Mouse (Mus musculus) brain, embryonic 18.5 days (tissue): ENCODE data around the gene Timm9.

Experiments
- DNase-seq: peaks from one replicate; pipeline ENCODE4 v3.0.0-alpha.2; 2012; ENCODE audit warnings: low read depth, low spot score

Gene Timm9

DNA sequence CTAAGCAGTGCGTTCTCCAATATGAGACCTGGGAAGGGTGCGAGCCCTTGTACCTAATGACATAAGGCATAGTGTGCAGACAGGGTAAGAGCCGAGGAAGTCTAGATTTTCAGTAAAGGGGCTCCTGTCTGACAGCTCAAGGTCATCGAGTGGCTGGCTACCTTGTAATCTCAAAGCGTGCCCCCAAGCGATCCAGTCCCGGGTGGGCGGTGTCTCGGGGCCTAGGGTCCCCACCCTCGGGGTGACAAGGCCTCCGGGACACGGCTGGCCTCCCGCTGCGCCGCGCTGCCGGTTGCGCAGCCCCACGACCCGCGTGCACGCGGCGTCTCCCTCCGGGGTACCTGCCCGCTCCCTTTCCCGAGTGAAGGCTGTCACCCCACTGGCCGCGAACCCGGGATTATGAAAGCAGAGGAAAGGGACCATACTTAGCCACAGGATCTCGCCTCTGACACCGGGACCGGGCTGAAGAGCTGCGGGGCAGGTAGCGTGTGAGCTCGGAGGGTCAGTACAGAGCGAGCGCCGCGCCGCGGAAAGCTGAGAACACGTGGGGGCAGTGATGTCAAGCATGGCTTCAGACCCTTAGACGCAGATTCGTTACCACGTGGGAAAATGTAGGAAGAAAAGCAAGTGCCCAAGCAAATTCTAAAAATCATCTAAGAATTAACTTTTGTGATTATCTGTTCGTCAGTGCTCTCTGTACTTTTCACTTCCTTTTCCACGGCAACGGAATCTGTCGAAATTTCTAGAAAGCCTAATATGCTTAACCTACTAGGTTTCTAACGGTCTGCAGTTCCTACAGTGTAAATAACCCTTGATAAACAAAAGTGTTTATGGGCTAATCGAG, at the start of gene Timm9, which contains the start of gene 2700049A03Rik:
TSS of gene Timm9 (minus strand) at position 555 of the 844 bp plus-strand sequence.
TSS of gene 2700049A03Rik (plus strand) at position 719 of the 844 bp plus-strand sequence.
- DNase-seq = peak; percentile 78

DNA sequence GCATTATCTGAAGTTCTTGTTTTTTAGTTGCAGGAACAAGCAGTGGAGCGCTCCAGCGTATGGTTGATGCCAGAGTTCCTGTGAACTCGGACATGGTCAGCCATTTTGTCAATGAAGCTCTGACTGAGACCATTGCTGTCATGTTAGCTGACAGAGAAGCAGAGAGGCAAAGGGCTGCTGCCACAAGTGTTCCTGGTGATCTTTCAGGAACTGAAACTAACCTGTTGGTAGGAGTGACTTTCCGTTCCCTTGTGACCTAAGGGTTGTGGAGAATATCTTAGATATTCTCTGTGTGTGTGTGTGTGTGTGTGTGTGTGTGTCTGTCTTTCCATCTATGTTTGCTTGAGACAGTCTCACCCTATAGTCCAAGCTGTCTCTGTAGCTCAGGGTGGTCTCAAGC, 47.9 kb upstream of the Timm9 start:
- DNase-seq = no peak

DNA sequence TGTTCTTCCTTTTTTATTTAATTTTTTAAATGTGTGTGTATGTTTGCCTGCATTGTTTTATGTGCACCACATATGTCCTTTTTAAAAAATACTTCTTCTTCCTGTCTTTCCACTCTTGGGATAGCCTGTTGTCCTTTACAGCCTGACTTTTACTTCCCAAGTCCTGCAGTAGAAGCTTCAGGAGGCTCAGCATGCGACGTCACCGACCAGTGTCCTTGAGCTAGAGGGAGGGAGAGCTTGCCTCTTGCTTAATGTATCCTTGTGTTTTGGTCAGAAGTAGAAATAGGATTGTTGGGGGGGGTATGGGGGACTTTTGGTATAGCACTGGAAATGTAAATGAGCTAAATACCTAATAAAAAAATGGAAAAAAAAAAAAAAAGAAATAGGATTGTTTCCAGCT, 47.3 kb upstream of the Timm9 start:
- no peak for DNase-seq

DNA sequence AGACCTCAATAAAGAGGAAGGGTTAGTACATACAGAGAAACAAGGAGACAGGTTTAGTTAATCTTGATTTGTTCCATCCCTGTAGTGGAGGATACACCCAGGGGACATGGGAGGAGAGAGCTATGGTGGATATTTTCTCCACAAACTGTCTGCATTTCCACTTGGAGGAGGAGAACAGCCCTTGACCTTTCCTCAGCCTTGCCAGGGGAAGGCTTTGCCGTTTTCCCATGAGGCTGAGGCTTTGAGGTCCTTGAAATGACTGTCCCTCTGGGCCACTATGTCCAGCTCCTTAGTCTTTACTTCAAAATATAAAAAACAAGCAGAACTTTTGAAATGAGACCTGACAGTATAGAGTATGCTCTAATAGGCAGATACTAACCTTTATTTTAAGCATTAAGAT, 33.4 kb upstream of the Timm9 start:
- no peak for DNase-seq

DNA sequence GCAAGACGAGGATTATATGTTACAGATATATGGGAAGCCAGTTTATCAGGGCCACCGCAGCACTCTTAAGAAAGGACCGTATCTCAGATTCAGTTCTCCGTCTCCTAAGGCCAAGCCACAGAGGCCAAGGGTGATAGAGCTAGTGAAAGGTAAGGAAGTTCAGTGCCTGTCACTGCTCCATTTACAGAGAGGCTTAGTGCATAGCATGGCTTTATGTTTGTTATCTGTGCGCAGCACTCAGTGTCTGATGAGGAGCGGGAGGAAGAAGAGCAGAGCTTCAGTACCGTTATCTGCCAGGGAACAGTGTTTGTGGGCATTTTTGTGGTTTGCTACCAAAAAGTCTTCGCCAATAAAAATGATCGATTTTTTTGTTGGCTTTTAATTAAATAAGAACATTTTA, 27.9 kb upstream of the Timm9 start:
- DNase-seq = no peak

DNA sequence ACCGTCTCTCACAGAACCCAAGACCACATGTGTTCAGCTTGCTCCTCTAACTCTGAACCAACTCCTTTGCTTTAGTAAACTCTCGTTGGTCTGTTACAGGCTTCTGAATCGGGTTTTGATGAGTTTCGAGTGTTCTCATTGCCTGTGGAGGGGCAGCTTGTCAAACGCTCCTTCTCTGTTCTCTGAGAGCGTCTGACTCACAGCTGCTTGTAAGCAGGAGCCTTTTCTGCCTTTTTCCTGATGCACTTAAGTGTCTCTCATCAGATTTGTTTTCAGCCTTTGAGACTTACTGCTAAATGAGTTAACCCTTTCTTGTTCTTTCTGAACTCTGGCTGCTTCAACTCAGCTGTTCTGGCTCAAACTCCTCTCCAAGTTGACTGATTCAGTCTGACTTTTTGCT, 21.5 kb upstream of the Timm9 start:
- DNase-seq = no peak

DNA sequence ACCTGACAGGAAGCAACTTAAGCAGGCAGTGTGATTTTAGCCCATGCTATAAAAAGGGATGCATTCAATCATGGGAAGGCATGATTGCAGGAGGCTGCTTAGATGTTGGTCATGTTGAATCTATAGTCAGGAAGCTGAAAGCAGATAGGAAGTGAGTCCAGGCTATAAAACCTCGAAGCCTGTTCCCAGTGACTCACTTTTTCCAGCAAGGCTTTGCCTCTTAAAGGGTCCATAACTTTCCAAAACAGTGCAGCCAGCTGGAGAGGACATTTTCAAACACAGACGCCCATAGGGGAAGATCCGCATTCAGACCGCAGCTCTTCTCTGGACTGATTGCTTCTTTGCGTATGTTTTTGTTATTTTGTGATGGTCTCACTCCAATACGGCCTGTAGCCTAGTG, 18.5 kb upstream of the Timm9 start:
- no peak for DNase-seq

DNA sequence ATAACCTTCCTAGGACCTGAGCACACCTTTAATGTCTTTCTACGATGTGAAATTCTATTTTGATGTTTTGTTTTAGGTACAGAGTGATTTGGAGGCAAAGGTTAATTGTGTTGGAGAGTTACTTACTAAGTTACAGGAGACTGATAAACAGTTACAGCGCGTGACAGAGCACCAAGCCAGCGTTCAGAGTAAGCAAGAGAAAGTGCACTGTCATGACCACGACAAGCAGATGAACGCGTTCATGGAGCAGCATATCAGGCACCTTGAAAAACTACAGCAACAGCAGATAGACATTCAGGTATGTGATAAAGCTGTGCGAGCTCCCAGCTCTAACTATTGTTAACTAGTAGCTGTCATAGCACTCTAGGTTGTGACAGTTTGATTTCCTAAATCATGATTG, 13.7 kb upstream of the Timm9 start:
- DNase-seq = no peak

DNA sequence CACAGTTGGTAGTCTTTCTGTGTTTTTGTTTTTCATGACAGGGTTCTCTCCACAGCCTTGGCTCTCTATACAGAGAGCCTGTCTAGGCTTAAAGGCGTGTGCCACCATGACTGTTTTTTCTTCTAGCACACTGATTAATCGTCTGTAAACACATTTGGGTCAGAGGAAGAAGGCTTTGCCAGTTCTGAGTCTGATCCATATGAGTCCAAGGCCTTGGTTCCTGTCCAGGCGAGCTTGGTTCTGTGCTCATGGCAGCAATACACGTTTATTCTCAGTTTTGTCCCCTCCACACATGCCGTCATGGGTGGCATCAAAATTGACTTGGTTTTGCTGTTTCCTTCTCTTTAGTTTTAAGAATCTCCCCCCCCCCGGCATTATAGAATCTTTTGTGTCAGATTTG, 13.0 kb upstream of the Timm9 start:
- no peak for DNase-seq

DNA sequence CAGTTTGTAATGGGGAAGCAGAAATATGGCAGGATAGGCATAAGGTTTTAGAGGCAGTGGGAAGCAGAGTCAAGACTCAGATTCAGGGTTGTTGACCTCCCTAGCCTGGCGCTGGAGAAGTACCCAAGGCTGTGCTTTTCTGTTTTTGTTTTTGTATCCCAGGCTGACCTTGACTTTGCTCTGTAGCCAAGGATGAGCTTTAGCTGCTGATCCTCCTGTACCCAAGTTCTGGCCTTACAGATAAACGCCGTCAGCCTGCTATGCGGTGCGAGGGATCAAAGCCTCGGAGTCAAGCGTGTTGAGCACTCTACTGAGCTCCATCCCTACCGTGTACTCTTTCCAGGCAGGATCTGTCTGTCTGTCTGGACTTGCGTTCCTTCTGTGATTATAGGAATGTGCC, 12.3 kb upstream of the Timm9 start:
- DNase-seq = no peak

DNA sequence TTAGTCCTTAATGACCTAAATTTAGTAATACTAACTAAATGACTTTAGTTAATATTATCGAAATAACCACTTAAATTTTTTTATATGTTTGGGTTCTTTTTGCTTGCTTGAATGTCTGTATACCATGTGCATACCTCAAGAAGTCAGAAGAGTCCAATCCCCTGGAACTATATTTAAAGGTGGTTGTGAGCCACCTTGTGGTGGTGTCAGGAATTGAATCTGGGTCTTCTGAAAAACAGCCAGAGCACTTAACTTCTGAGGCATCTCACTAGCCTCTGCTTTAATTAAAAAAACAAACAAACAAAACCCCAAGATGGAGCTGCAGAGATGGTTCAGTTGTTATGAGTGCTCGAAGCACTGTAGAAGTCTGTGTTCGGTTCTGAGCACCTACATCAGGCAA, 11.2 kb upstream of the Timm9 start:
- no peak for DNase-seq

DNA sequence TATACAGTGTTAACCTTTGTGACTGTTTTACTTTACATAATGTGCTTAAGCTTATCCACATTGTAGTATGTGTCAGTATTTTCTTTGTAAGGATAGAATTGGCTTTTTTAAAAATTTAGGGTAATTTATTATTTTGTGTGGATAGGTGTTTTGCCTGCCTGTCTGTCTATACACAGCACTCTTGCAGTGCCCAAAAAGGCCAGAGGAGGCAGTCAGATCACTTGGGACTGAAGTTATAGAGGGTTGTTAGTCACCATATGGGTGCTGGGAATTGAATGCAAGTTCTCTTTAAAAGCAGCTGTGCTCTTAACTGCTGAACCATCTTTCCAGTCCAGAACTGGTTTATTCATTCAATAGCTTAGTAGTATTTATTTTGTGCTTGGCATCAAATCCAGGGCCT, 4.7 kb upstream of the Timm9 start:
- no peak for DNase-seq

DNA sequence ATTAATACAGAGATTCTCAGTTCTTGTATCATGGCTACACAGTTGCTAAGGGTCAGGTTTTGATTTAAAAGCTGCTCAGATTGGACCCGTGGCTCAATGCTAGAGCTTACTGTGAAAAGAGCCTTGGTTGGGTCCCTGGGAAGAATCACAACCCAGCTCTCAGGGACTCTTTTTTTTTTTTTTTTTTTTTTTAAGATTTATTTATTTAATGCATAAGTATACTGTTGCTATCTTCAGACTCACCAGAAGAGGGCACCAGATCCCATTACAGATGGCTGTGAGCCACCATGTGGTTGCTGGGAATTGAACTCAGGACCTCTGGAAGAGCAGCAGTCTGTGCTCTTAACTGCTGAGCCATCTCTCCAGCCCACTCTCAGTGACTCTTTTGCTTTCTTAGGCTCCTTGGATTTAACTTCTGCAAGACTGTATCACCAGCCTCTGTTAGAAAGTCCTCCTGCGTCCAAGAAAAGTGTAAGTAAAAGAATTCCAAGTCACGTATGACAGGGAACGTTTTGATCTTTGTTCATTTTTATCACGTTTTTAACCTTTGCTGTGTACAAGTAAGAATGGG, 2.9 kb upstream of the Timm9 start:
- DNase-seq = no peak

DNA sequence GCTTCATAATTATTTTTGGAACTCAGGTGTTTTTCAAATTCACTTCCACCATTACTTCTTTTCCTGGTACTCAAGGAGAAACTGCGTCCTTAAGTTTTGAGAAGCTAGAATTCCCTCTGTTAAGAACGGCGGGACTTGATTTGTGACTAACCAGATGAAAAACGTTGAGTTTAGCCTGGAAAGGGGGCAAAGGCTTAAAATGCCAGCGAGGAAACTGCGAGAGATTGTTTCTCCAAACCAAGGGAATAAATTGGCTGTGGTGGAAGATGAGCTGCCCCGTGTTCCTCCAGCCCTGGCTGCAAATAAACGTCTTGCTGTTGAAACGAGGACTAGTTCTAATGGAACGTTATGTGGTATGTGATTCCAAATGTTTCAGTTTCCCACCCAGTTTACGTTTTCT, 1.2 kb upstream of the Timm9 start:
- no peak for DNase-seq

DNA sequence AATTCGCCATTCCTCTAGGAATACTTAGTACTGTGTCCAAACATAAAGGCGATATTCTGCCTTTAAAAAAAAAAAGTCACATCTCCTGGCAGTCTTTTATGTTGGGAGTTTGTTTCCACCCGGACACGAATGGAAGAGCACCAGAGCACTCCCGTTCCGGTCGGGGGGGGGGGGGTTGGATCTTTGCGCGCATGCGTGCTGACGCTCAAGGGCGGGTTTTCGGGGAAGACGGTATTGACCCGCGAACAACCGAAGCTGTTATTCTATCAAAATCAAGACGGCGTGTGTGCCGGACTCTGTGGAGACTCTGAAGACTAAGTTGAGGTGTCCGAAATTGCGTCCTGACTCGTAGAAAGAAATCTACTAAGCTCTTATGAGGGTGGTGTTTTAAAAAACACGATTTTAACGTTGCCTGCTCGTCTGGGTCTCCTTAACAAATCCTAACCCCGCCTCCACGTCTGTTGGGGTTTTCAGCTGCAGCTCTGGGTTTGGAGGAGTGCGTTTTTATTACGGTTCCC, 549 bp upstream of the Timm9 start:
- peak; percentile 80 for DNase-seq

DNA sequence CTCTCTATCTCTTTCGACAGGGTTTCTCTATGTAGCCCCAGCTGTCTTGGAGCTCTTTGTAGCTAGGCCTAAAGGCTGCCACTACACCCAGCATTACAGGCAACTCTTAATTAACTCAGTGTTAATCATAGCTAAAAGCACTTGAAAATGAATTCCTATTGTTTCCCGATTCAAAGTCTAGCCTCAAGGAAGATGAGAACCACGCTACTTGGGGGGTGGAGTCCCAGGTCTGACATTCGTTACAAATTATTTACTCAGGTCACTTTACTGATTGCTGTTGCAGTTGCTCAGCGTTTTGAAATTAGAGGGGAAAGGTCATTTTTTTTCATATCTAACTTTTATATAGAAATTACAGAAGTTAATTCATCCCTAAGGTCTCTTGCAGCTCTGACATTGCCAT, 903 bp downstream of the Timm9 start:
- DNase-seq = no peak

DNA sequence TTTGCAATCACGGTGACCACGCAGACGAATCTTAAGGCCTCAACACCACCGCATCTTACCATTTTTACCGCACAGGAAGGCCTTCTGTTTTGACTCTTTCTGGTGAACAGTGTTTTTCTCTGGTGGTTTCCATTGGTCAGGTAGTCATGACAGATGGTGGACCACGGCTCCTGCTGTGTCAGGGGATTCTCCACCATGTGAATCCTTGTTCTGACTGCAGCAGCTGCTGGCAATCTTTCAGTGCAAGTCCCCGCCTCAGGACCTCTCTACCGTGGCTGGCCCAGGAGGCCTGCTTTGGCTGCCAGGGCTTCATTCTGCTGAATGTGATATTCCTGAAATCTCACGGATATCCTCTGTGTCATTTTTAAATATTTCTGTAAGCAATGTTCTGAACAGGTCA, 13.2 kb downstream of the Timm9 start:
- DNase-seq = no peak

DNA sequence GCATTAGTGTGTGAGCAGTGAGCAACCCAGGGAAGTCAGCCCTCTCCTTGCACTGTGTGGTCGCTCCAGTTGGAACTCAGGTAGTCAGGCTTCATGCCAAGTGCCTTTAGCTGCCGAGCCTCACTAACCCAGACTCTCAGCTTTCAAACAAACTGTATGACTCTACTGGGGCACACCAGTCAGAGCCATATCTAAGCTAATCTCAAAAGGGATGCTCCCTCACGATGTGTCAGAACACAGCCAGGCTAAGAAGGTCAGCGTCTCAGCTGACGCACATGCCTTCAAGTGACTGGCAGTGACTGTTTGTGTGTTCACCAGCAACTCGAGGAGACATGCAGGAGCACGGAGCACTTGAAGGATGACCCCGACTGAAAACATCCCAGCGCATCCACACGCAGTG, 13.8 kb downstream of the Timm9 start:
- DNase-seq = no peak

DNA sequence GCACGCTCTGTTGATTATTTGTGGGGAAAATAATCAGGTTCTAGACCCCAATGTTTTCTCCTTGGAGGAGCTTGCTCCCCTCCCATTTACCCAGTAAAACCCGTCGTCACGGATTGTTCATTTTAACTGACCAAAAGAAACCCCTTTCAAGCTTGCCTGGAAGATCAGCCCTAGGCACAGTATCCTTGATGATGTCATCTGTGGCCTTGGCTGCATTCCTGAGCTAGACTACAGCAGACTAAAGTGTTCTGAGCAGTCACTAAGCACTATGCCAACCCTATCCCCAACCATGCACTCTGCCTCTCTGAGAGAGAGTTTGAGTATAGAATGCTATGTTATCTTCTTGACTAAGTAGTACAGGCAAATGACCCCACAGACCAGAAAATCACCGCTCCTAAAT, 20.1 kb downstream of the Timm9 start:
- no peak for DNase-seq

DNA sequence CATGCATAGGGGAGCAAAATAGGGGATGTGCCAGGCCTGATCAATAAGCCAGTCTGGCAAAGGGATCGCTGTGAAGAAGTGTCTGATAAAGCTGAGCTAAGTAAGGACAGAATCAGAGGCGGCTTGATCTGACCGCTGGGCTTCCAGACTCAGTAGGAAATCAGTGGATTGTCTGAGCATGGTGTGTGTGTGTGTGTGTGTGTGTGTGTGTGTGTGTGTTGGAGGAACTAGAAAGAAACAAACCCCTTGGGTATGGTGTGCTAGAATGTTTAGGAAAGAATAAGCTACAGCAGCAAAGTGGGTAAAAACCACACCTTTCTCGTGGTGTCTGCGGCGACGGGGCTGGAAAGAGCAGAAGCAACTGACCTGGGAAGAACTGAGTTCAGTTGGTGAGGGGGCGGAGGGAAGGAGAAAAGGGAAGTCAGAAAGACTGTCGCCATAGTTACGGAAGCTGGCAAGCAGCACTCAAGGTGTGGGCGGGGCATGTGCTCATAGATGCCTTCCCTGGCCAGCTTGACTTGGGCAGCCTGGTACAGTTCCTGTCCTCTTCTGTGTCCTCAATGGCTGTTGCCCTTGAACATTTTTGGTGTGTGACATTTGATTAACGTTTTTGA, 22.7 kb downstream of the Timm9 start:
- no peak for DNase-seq

DNA sequence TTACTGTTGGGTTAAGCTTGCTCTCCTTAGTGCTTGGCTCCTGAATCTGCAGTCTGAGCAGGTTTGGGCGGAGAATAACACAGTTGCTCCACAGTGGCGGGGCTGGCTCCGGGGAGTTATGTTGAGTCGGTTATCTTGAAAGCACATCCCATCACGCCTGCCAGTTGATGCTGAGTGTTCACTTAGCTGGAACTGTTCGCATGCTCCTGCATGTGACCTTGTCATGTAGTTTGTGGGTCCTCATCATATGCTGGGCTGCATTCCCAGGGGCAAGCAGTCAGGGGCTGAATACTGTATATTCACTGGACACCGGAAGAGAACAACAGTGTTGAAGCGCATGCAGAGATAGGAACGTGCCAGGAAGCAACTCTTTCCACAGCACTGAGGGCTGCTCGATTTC, 23.4 kb downstream of the Timm9 start:
- no peak for DNase-seq

DNA sequence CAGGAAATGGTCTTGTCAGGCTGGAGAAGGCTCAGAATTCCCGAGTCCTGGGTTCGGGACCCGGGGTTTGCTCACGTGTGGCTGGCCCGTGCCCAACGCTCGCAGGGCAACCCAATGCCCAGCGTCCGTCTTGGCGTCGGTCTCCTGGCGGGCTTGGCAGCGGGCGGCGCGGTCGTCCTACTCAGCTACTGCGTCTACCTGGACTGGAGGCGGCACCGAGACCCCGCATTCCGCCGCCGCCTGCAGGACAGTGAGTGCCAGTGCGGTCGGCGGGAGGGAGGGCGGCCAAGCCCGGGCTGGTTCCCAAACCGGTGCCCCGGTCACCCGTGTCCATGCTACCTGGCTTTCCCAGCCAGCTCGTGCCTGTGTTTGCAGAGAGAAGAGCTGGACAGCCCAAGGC, 25.2 kb downstream of the Timm9 start, which contains the start of gene Tomm20l:
TSS of gene Tomm20l (plus strand) at position 98 of the 400 bp plus-strand sequence.
- DNase-seq = no peak
